1 mouse cellular context compared by ENCODE assay signal in genomic region chr4:126150949-126151320, GRCm38 (mm10).
TF ChIP-seq lines count a peak whose summit lies in the region.

No protein-coding gene starts in this region.

TF ChIP-seq in ES-E14, 5 proteins besides CTCF, POLR2A, EP300 and RAD21:
- TF ChIP-seq HCFC1 (IDR thresholded peaks at IDR 0.05; ENCODE audit: borderline replicate concordance, insufficient read depth, low read length) (no peak), MAFK (IDR thresholded peaks at IDR 0.05; ENCODE audit: insufficient read depth, low read depth, low read length) (no peak), ZC3H11A (IDR thresholded peaks at IDR 0.05; ENCODE audit: borderline replicate concordance, low read depth, low read length) (no peak), ZNF384 (IDR thresholded peaks at IDR 0.05; ENCODE audit: low read depth, low read length) (no peak), CHD2 (IDR thresholded peaks at IDR 0.05; ENCODE audit: low read depth, low read length) (no peak)
TF ChIP-seq in ES-E14: peak in this region for 0.
